Mouse (Mus musculus): ENCODE results near the gene Ndufa13. TPM values are rescaled to one million over a fixed set of nuclear protein-coding genes. Genes with fewer than 3 reads are reported as not detected.
"Not testable (repeated sequence)": the region's sequence is repeated elsewhere in the genome, so short reads cannot be mapped to it uniquely, and the experiment has no call there.

Ndufa13 gene
- total RNA-seq (2021) = 100 to 1,000 TPM; 133 to 137 TPM
- long read RNA-seq, experiment 1, partial matches to known transcripts = 400 of 414 reads
- long read RNA-seq, experiment 1, other reads (novel, unspliced or antisense) = 14 of 414 reads
- long read RNA-seq, experiment 2, partial matches to known transcripts = 279 of 294 reads
- long read RNA-seq, experiment 2, other reads (novel, unspliced or antisense) = 15 of 294 reads

GRCm38 (mm10) chr8:69902163-69903062, at the start of gene Ndufa13, which contains the start of the genes Tssk6 and Yjefn3:
Ndufa13 (minus strand) TSS chr8:69902558.
Tssk6 (plus strand) TSS chr8:69902184.
Yjefn3 (minus strand) TSS chr8:69902712.
- DNase-seq (ENCODE audit: low spot score in 2 of 2) = no peak

- DNase-seq (ENCODE audit: low spot score in 2 of 2) = no peak
These were observed 47.9 kb upstream of the Ndufa13 start for GRCm38 (mm10) chr8:69950300-69950699.

GRCm38 (mm10) chr8:69942495-69942894, 40.1 kb upstream of the Ndufa13 start:
- not testable (repeated sequence) for DNase-seq (ENCODE audit: low spot score in 2 of 2)

GRCm38 (mm10) chr8:69940386-69940785, 38.0 kb upstream of the Ndufa13 start:
- no peak for DNase-seq (ENCODE audit: low spot score in 2 of 2)

GRCm38 (mm10) chr8:69939633-69940032, 37.3 kb upstream of the Ndufa13 start:
- DNase-seq (ENCODE audit: low spot score in 2 of 2) = no peak

GRCm38 (mm10) chr8:69938245-69938982, 36.1 kb upstream of the Ndufa13 start:
- DNase-seq (ENCODE audit: low spot score in 2 of 2) = no peak

GRCm38 (mm10) chr8:69937466-69937865, 35.1 kb upstream of the Ndufa13 start:
- DNase-seq (ENCODE audit: low spot score in 2 of 2) = no peak

- DNase-seq (ENCODE audit: low spot score in 2 of 2) = no peak
These were observed 33.9 kb upstream of the Ndufa13 start for GRCm38 (mm10) chr8:69936050-69936794.

GRCm38 (mm10) chr8:69935431-69935830, 33.1 kb upstream of the Ndufa13 start:
- DNase-seq (ENCODE audit: low spot score in 2 of 2) = no peak

- DNase-seq (ENCODE audit: low spot score in 2 of 2) = no peak
These were observed 32.2 kb upstream of the Ndufa13 start for GRCm38 (mm10) chr8:69934582-69934981.

GRCm38 (mm10) chr8:69933811-69934210, 31.5 kb upstream of the Ndufa13 start:
- DNase-seq (ENCODE audit: low spot score in 2 of 2) = no peak

- DNase-seq (ENCODE audit: low spot score in 2 of 2) = no peak
These were observed 24.5 kb upstream of the Ndufa13 start for GRCm38 (mm10) chr8:69926901-69927300.

GRCm38 (mm10) chr8:69923986-69924385, 21.6 kb upstream of the Ndufa13 start:
- no peak for DNase-seq (ENCODE audit: low spot score in 2 of 2)

- DNase-seq (ENCODE audit: low spot score in 2 of 2) = no peak
These were observed 18.8 kb upstream of the Ndufa13 start for GRCm38 (mm10) chr8:69921141-69921540.

- DNase-seq (ENCODE audit: low spot score in 2 of 2) = no peak
These were observed 17.7 kb upstream of the Ndufa13 start for GRCm38 (mm10) chr8:69919876-69920662.

- peak in 1 of 2 experiments; percentile 64 for DNase-seq (ENCODE audit: low spot score in 2 of 2)
These were observed 16.7 kb upstream of the Ndufa13 start for GRCm38 (mm10) chr8:69919010-69919409.

GRCm38 (mm10) chr8:69918506-69918905, 16.1 kb upstream of the Ndufa13 start:
- no peak for DNase-seq (ENCODE audit: low spot score in 2 of 2)

GRCm38 (mm10) chr8:69915748-69916147, 13.4 kb upstream of the Ndufa13 start:
- DNase-seq (ENCODE audit: low spot score in 2 of 2) = no peak

- DNase-seq (ENCODE audit: low spot score in 2 of 2) = no peak
These were observed 12.2 kb upstream of the Ndufa13 start for GRCm38 (mm10) chr8:69914526-69914925.

- DNase-seq (ENCODE audit: low spot score in 2 of 2) = no peak
These were observed 10.2 kb upstream of the Ndufa13 start for GRCm38 (mm10) chr8:69912478-69913074.
